Mouse (Mus musculus) forebrain, embryonic 10.5 days (tissue): ENCODE measurements around the gene Ppox. TPM values are rescaled to one million over a fixed set of nuclear protein-coding genes. Genes with fewer than 3 reads are reported as not detected.

Experiments used
- DNase-seq: peaks from one replicate; pipeline ENCODE4 v3.0.0-alpha.2; 2017; ENCODE audit warnings: low spot score; ENCODE audit errors: extremely low spot score
- H3K27ac ChIP-seq: fragments of 300-500 bp; sonication (generic); 2 replicates; pipeline ENCODE4 v1.5.1; 2016; ENCODE audit warnings: mild to moderate bottlenecking
- H3K27me3 ChIP-seq: fragments of 300-500 bp; sonication (generic); 2 replicates; pipeline ENCODE4 v1.6.1; 2016; ENCODE audit warnings: mild to moderate bottlenecking; ENCODE audit not compliant: poor library complexity, severe bottlenecking
- H3K36me3 ChIP-seq: fragments of 300-500 bp; sonication (generic); replicated peaks from 2 replicates; pipeline ENCODE4 v1.6.1; 2016; ENCODE audit warnings: mild to moderate bottlenecking, moderate library complexity
- H3K4me1 ChIP-seq: fragments of 300-500 bp; sonication (generic); 2 replicates; pipeline ENCODE4 v1.6.1; 2016
- H3K4me3 ChIP-seq: fragments of 300-500 bp; sonication (generic); 2 replicates; pipeline ENCODE4 v1.5.1; 2016; ENCODE audit warnings: mild to moderate bottlenecking, moderate library complexity
- H3K9me3 ChIP-seq: fragments of 300-500 bp; sonication (generic); 2 replicates; pipeline ENCODE4 v1.6.1; 2016; ENCODE audit warnings: mild to moderate bottlenecking, moderate library complexity
- WGBS: fragments of 180-500 bp; shearing (Covaris S2); methylation state at CpG from one replicate; pipeline ENCODE4 v1.1.7; 2016; 5-methylcytosine and 5-hydroxymethylcytosine counted together
- polyA plus RNA-seq: library from polyadenylated mRNA; unstranded; fragments of >200 nt; fragmentation: Nextera tagmentation; extraction: Ambion mirVana; gene quantifications from 2 replicates; pipeline ENCODE4 v1.2.1, GENCODE M21; 2016

Ppox gene
- polyA plus RNA-seq, 1 experiment from 2014 or later, result 58.0 TPM

DNA sequence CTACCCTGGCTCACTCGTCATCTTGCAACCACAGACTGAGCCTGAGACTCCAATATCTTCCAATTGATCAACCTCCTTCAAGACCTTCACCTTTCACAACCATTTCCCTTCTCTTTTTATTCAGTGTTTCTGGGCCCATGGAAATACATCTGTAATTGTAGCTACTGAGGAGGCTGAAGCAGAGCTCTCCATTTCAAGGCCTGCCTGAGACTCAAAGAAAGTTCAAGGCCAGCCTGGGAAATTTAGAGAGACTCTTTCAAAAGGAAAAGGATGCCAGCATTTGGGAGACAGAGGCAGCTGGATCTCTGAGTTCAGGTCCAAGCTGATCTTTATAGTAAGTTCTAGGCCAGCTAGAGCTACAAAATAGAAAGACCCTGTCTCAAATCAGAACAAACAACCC, 53.1 kb downstream of the Ppox start:
- Histone ChIP-seq H3K27me3 (no peaks in the 10 kb centered on the region), H3K9me3 (no peaks in the 10 kb centered on the region), H3K4me3 (no peak overlapping the region), H3K36me3 (no peaks in the 10 kb centered on the region), H3K27ac (no peak overlapping the region), H3K4me1 (peaks cover 38% of the 10 kb centered on the region)
- WGBS, result 82% methylated on average over 1 of the region's 1 CpGs
- no peak for DNase-seq

DNA sequence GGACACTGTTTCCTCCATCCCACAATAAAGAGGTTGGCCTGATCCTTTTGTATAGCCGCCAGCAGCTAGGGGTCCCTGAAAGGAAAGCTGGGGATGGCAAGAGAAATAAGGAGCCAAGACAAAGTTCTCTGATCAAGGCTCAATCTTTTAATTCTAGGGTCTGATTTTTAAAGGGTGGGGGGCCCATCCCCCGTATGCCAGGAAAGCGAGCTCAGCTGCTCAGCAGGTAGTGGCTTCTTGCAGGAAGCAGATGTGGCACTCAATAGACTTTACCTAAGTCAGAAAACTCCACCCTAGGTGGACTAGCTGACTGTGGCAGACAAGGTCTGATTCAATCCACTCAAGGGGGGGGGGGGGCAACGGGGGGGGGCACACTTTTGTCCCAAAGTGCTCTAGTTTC, 54.2 kb downstream of the Ppox start:
- Histone ChIP-seq H3K27ac (no peak overlapping the region), H3K9me3 (no peaks in the 10 kb centered on the region), H3K4me3 (no peak overlapping the region), H3K27me3 (no peaks in the 10 kb centered on the region), H3K36me3 (no peaks in the 10 kb centered on the region), H3K4me1 (peaks cover 44% of the 10 kb centered on the region)
- no peak for DNase-seq
- 43% methylated on average over 4 of the region's 4 CpGs for WGBS

Other genes starting within 250 kb of the Ppox start
- 3.2 and 4.5 TPM in 2 replicates for gene Fcgr3, start 216.3 kb downstream of the Ppox start, polyA plus RNA-seq
- 2.2 and 2.8 TPM in 2 replicates for gene Cfap126, start 167.3 kb downstream of the Ppox start, polyA plus RNA-seq
- gene Sdhc, start 130.6 kb downstream of the Ppox start, polyA plus RNA-seq, result 266 and 273 TPM in 2 replicates
- gene Mpz, start 130.5 kb downstream of the Ppox start, polyA plus RNA-seq, result 0.16 and 0.22 TPM in 2 replicates
- 5.4 and 7.3 TPM in 2 replicates for gene Pcp4l1, start 84.9 kb downstream of the Ppox start, polyA plus RNA-seq
- 0.12 and 0.24 TPM in 2 replicates for gene Nr1i3, start 67.2 kb downstream of the Ppox start, polyA plus RNA-seq
- gene Tomm40l, start 58.7 kb downstream of the Ppox start, polyA plus RNA-seq, result 31.0 and 37.2 TPM in 2 replicates
- gene Apoa2, start 56.1 kb downstream of the Ppox start, polyA plus RNA-seq, result 2.9 and 4.2 TPM in 2 replicates
- 12.0 and 12.1 TPM in 2 replicates for gene Fcer1g, start 46.8 kb downstream of the Ppox start, polyA plus RNA-seq
- gene Adamts4, start 30.8 kb downstream of the Ppox start, polyA plus RNA-seq, result 9.3 and 10.8 TPM in 2 replicates
- 270 and 274 TPM in 2 replicates for gene Ndufs2, start 29.8 kb downstream of the Ppox start, polyA plus RNA-seq
- 60.5 and 65.2 TPM in 2 replicates for gene B4galt3, start 10.9 kb downstream of the Ppox start, polyA plus RNA-seq
- 94.1 and 95.9 TPM in 2 replicates for gene Usp21, start 6.8 kb upstream of the Ppox start, polyA plus RNA-seq
- 94.3 and 98.6 TPM in 2 replicates for gene Ufc1, start 13.8 kb upstream of the Ppox start, polyA plus RNA-seq
- 41.8 and 46.5 TPM in 2 replicates for gene Dedd, start 48.0 kb upstream of the Ppox start, polyA plus RNA-seq
- 37.1 and 38.0 TPM in 2 replicates for gene Nit1, start 64.5 kb upstream of the Ppox start, polyA plus RNA-seq
- gene Pfdn2, start 64.5 kb upstream of the Ppox start, polyA plus RNA-seq, result 158 and 159 TPM in 2 replicates
- 2.7 and 2.8 TPM in 2 replicates for gene Klhdc9, start 79.6 kb upstream of the Ppox start, polyA plus RNA-seq
- gene Nectin4, start 88.9 kb upstream of the Ppox start, polyA plus RNA-seq, result 0.92 and 0.94 TPM in 2 replicates
- gene Arhgap30, start 107.8 kb upstream of the Ppox start, polyA plus RNA-seq, result 0.74 and 0.91 TPM in 2 replicates
- gene Usf1, start 130.1 kb upstream of the Ppox start, polyA plus RNA-seq, result 128 and 132 TPM in 2 replicates
- gene Tstd1, start 137.7 kb upstream of the Ppox start, polyA plus RNA-seq, result 6.1 and 6.5 TPM in 2 replicates
- gene F11r, start 156.3 kb upstream of the Ppox start, polyA plus RNA-seq, result 16.2 and 16.5 TPM in 2 replicates
- 8.0 and 8.5 TPM in 2 replicates for gene Alyref2, start 222.3 kb upstream of the Ppox start, polyA plus RNA-seq